Mouse (Mus musculus) midbrain, postnatal 0 days (tissue): ENCODE data around the gene Best3. TPM values are rescaled to one million over a fixed set of nuclear protein-coding genes. Genes with fewer than 3 reads are reported as not detected.

ENCODE experiments used
- ATAC-seq: fragments of 200-750 bp; cut with Nextera tagmentation; 2 replicates; pipeline ENCODE4 v1.8.0; 2017; ENCODE audit warnings: moderate number of reproducible peaks, mild to moderate bottlenecking, moderate TSS enrichment, moderate library complexity; ENCODE audit not compliant: low FRiP score
- DNase-seq: peaks from one replicate; pipeline ENCODE4 v3.0.0-alpha.2; 2015; ENCODE audit warnings: low spot score
- H3K27ac ChIP-seq: fragments of 300-500 bp; sonication (generic); 2 replicates; pipeline ENCODE4 v1.5.1; 2014; ENCODE audit warnings: low read depth, mild to moderate bottlenecking, low read length, mixed read lengths
- H3K27me3 ChIP-seq: fragments of 300-500 bp; sonication (generic); 2 replicates; pipeline ENCODE4 v1.6.1; 2014; ENCODE audit warnings: low read length, control low read depth, mixed read lengths; ENCODE audit not compliant: insufficient read depth
- H3K36me3 ChIP-seq: fragments of 300-500 bp; sonication (generic); 2 replicates; pipeline ENCODE4 v1.6.1; 2014; ENCODE audit warnings: low read length, control low read depth, mixed read lengths; ENCODE audit not compliant: insufficient read depth
- H3K4me1 ChIP-seq: fragments of 300-500 bp; sonication (generic); 2 replicates; pipeline ENCODE4 v1.6.1; 2014; ENCODE audit warnings: mild to moderate bottlenecking, control low read depth, antibody characterized with exemption, low read length, mixed read lengths; ENCODE audit not compliant: insufficient read depth
- H3K4me2 ChIP-seq: fragments of 300-500 bp; sonication (generic); 2 replicates; pipeline ENCODE4 v1.6.1; 2014; ENCODE audit warnings: low read depth, mild to moderate bottlenecking, low read length, mixed read lengths; ENCODE audit not compliant: poor library complexity, severe bottlenecking
- H3K4me3 ChIP-seq: fragments of 300-500 bp; sonication (generic); 2 replicates; pipeline ENCODE4 v1.5.1; 2014; ENCODE audit warnings: low read depth, mild to moderate bottlenecking, low read length, moderate library complexity
- H3K9ac ChIP-seq: fragments of 300-500 bp; sonication (generic); replicated peaks from 2 replicates; pipeline ENCODE4 v1.6.1; 2014; ENCODE audit warnings: mild to moderate bottlenecking, low read length, moderate library complexity, mixed read lengths; ENCODE audit not compliant: poor library complexity, severe bottlenecking
- H3K9me3 ChIP-seq: fragments of 300-500 bp; sonication (generic); 2 replicates; pipeline ENCODE4 v1.6.1; 2016; ENCODE audit warnings: low read length, control low read depth
- CTCF ChIP-seq: IDR thresholded peaks from 2 replicates; pipeline ENCODE4 v1.5.1; 2016; ENCODE audit warnings: antibody characterized with exemption, mild to moderate bottlenecking
- WGBS: fragments of 180-500 bp; shearing (Covaris S2); extraction: QIAGEN DNeasy Blood & Tissue Kit; methylation state at CpG from one replicate; pipeline ENCODE4 v1.1.7; 2014; 5-methylcytosine and 5-hydroxymethylcytosine counted together
- polyA plus RNA-seq: library from polyadenylated mRNA; unstranded; fragments of >200 nt; fragmentation: Nextera tagmentation; extraction: Ambion mirVana; gene quantifications from 2 replicates; pipeline ENCODE4 v1.2.1, GENCODE M21; 2015
- total RNA-seq: library from RNA; depleted of rRNA; stranded (reverse); fragments of >200 nt; gene quantifications from 2 replicates; pipeline ENCODE4 v1.2.3, GENCODE M21; 2014

Gene Best3
- total and polyA plus RNA-seq, 2 experiments from 2014 or later, result 0.11 to 0.27 TPM

DNA sequence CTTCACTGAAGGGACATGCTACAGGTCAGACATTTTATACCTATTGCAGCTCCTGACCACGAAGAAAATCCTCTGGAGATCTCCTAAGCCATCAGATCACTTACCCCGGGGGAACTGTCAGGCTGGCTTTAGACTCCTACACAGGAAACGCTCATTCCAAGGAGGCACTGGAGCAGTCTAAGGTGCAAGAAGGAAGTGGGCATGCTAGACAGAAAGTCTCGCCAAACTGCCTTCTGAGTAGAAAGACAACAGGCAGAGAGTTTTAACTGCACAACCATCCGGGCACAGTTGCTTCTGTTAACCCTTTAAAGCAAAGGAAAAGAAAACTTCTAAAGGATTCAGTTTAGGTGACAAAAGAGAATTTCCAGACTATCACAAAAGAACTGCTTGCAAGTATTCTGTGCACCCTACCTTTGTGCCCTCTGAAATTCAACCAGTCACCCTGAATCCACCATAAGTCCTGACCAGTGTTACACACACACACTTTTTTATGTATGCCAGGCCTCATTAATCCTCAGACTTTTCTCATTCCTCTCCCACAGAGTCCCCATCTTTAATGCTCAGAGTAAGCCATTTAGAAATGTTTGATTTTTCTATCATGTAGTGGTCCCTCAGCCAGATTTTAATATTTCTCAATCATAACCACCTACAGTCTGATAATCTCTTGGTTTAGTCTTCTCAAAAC is 28.1 kb upstream of the Best3 start:
- Histone ChIP-seq H3K9ac (no peak overlapping the region), H3K36me3 (no peaks in the 10 kb centered on the region), H3K4me1 (no peaks in the 10 kb centered on the region), H3K27me3 (no peaks in the 10 kb centered on the region), H3K9me3 (no peaks in the 10 kb centered on the region), H3K4me3 (no peak overlapping the region), H3K4me2 (no peak overlapping the region), H3K27ac (no peak overlapping the region)
- WGBS, result 54% methylated on average over 5 of the region's 5 CpGs
- ATAC-seq, result no peak
- no peak for DNase-seq
- TF ChIP-seq CTCF, result no peak

DNA sequence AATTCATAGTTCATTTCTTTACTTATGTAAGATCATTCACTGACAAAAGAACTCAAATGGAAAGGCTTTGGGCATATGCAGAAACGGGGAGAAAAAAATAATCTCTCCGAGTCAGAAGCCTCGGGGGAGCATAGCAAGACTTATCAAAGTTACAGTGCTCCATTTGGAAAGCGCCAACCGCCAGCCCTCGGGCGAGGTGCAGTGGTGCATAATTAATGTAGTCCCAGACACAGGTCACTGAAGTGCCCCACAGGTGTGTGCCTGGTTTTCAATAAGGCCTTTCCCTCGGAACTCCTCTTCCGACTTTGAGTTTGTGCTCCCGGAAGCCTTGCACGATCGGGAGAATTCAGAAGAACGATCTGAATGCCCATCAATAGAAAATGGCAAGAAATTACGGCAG is 24.0 kb upstream of the Best3 start:
- Histone ChIP-seq H3K27ac (no peak overlapping the region), H3K36me3 (no peaks in the 10 kb centered on the region), H3K4me1 (no peaks in the 10 kb centered on the region), H3K4me3 (no peak overlapping the region), H3K27me3 (no peaks in the 10 kb centered on the region), H3K4me2 (no peak overlapping the region), H3K9me3 (no peaks in the 10 kb centered on the region), H3K9ac (no peak overlapping the region)
- WGBS, result 56% methylated on average over 14 of the region's 14 CpGs
- ATAC-seq, result no peak
- DNase-seq, result no peak
- no peak for TF ChIP-seq CTCF

DNA sequence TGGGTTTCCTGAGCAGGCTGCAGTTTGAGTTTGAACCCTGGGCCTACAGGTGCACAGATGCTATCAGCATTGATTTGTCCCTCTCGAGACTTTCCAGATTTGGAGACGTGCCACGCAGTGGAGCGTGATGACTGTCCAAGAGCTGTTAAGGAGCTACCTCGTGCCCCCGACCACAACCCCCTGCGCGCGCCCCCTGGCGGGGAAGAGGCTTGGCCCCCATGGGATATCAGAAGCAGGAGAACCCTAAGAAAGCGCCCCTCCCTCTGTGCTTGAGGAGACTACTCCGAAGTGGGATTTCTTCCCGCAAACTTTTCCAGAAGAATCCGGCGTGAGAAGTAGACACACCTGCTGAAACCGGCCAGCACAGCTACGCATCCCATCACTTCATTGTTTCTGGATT is 23.3 kb upstream of the Best3 start:
- WGBS, result 65% methylated on average over 17 of the region's 17 CpGs
- H3K9ac ChIP-seq, result no peak overlapping the region
- no peak for DNase-seq

DNA sequence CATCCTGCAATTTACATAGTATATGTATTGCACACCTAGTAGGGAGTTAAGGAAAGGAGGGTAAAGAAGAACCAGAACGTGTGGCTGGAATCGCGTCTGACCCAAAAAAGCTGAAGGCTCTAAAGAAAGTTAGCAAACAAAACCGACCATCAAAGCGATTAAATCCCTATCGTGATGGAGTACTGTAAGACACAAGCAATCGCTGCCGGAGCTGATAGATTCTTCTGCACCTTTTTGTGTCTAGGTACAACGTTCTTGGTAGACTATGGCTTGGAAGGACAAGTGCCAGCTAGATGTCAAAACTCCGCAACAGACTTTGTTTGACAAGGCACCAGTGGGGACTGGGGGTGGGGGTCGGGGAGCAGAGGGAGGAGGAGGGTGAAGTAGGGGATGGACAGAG is 22.0 kb upstream of the Best3 start:
- ATAC-seq (no peak), DNase-seq (no peak)
- 85% methylated on average over 11 of the region's 11 CpGs for WGBS
- Histone ChIP-seq H3K9me3 (no peaks in the 10 kb centered on the region), H3K36me3 (no peaks in the 10 kb centered on the region), H3K9ac (no peak overlapping the region), H3K27me3 (no peaks in the 10 kb centered on the region), H3K4me3 (no peak overlapping the region), H3K27ac (no peak overlapping the region), H3K4me2 (no peak overlapping the region), H3K4me1 (no peaks in the 10 kb centered on the region)
- TF ChIP-seq CTCF, result no peak

More for the DNA sequence above, 23.3 kb upstream of the Best3 start:
- Histone ChIP-seq H3K4me1 (no peaks in the 10 kb centered on the region), H3K27ac (no peak overlapping the region), H3K4me2 (no peak overlapping the region), H3K4me3 (no peak overlapping the region), H3K36me3 (no peaks in the 10 kb centered on the region), H3K27me3 (no peaks in the 10 kb centered on the region), H3K9me3 (no peaks in the 10 kb centered on the region)
- TF ChIP-seq CTCF, result peak; percentile 12; the same call in 1 of the 2 replicates
- ATAC-seq, result no peak

DNA sequence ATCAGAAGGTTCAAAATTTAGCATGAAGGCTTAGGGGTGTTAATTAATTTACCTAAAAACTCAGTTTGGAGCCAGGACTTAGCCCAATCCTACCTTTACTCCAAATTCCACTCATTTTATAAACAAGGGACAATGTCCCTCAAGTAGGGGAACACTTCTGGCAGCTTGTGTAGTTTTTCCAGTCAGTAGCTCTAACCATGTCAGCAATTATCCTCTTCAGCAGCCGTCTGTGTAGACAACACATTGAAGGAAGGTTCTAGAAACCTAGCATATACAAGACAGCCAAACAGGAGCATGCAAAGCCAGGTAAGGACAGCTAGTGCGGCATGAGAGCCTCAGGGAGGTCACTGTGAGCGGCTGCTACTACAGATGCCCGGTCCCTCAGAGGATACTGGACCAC is 21.5 kb upstream of the Best3 start:
- H3K4me2 ChIP-seq, result no peak overlapping the region
- ATAC-seq (no peak), DNase-seq (no peak)
- no peak overlapping the region for H3K27ac ChIP-seq
- no peak for TF ChIP-seq CTCF
- no peaks in the 10 kb centered on the region for H3K4me1 ChIP-seq
- no peaks in the 10 kb centered on the region for H3K36me3 ChIP-seq
- no peak overlapping the region for H3K4me3 ChIP-seq
- no peak overlapping the region for H3K9ac ChIP-seq
- 89% methylated on average over 4 of the region's 4 CpGs for WGBS
- no peaks in the 10 kb centered on the region for H3K27me3 ChIP-seq
- no peaks in the 10 kb centered on the region for H3K9me3 ChIP-seq

DNA sequence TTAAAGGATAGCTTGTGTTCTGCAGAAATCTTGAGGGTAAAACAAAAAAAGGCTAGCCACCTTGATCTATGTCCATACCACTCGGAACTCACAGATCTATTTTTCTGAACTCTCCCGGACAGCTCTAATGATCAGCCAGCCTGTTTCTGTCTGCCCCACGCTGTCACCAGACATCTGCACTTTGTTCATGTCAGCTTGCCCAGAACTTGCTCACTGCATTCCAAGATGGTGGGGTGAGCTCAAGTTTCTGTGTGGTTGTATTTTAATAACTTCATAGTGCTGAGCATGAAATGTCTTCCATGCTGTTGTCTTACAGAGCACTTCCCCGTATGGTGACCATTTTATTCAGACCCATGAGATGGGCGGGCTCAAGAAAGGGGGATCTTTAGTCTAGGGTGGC is 20.8 kb upstream of the Best3 start:
- Histone ChIP-seq H3K4me2 (no peak overlapping the region), H3K36me3 (no peaks in the 10 kb centered on the region), H3K9ac (no peak overlapping the region), H3K27me3 (no peaks in the 10 kb centered on the region), H3K9me3 (no peaks in the 10 kb centered on the region), H3K4me1 (no peaks in the 10 kb centered on the region), H3K27ac (no peak overlapping the region), H3K4me3 (no peak overlapping the region)
- ATAC-seq (no peak), DNase-seq (no peak)
- no peak for TF ChIP-seq CTCF
- 78% methylated on average over 5 of the region's 5 CpGs for WGBS
